Mouse (Mus musculus): ENCODE data around the gene Rpl39.
A peak's percentile ranks its signal among the peaks of the same experiment; 100 is the strongest.
"Not testable (repeated sequence)": the region's sequence is repeated elsewhere in the genome, so short reads cannot be mapped to it uniquely, and the experiment has no call there.

Rpl39 gene

GRCm38 (mm10) chrX:37084927-37085660, at the start of gene Rpl39:
Gene Rpl39, minus strand, starts transcription at chrX:37085402.
- DNase-seq = peak; percentile 94

- DNase-seq = peak; percentile 77
These were observed 41.6 kb upstream of the Rpl39 start, which contains the start of gene Nkap for GRCm38 (mm10) chrX:37126671-37127358. Gene Nkap, plus strand, starts transcription at chrX:37126795.

- no peak for DNase-seq
These were observed 40.3 kb upstream of the Rpl39 start for GRCm38 (mm10) chrX:37125511-37125910.

GRCm38 (mm10) chrX:37120212-37120611, 35.0 kb upstream of the Rpl39 start:
- DNase-seq = no peak

GRCm38 (mm10) chrX:37119585-37119984, 34.4 kb upstream of the Rpl39 start:
- no peak for DNase-seq

GRCm38 (mm10) chrX:37117085-37117484, 31.9 kb upstream of the Rpl39 start:
- DNase-seq = no peak

- no peak for DNase-seq
These were observed 25.6 kb upstream of the Rpl39 start for GRCm38 (mm10) chrX:37110881-37111193.

GRCm38 (mm10) chrX:37110193-37110880, 25.1 kb upstream of the Rpl39 start, which contains the start of gene Upf3b:
Gene Upf3b, minus strand, starts transcription at chrX:37110322.
- DNase-seq = peak; percentile 97

GRCm38 (mm10) chrX:37109526-37110192, 24.5 kb upstream of the Rpl39 start:
- no peak for DNase-seq

GRCm38 (mm10) chrX:37103826-37104225, 18.6 kb upstream of the Rpl39 start:
- no peak for DNase-seq

GRCm38 (mm10) chrX:37098681-37099080, 13.5 kb upstream of the Rpl39 start:
- DNase-seq = no peak

GRCm38 (mm10) chrX:37095106-37095768, 10.0 kb upstream of the Rpl39 start:
- DNase-seq = no peak

GRCm38 (mm10) chrX:37091457-37091856, 6.3 kb upstream of the Rpl39 start:
- DNase-seq = no peak

GRCm38 (mm10) chrX:37088778-37089177, 3.6 kb upstream of the Rpl39 start:
- DNase-seq = no peak

- no peak for DNase-seq
These were observed 463 bp upstream of the Rpl39 start for GRCm38 (mm10) chrX:37085665-37086064.

GRCm38 (mm10) chrX:37084318-37084926, 780 bp downstream of the Rpl39 start:
- peak; percentile 15 for DNase-seq

GRCm38 (mm10) chrX:37081194-37081593, 4.0 kb downstream of the Rpl39 start:
- no peak for DNase-seq

- not testable (repeated sequence) for DNase-seq
These were observed 4.9 kb downstream of the Rpl39 start for GRCm38 (mm10) chrX:37080345-37080744.

- no peak for DNase-seq
These were observed 8.6 kb downstream of the Rpl39 start for GRCm38 (mm10) chrX:37076651-37077050.

GRCm38 (mm10) chrX:37074262-37074892, 10.8 kb downstream of the Rpl39 start:
- peak; percentile 59 for DNase-seq

- DNase-seq = no peak
These were observed 16.4 kb downstream of the Rpl39 start for GRCm38 (mm10) chrX:37068766-37069165.

GRCm38 (mm10) chrX:37067299-37067698, 17.9 kb downstream of the Rpl39 start:
- DNase-seq = no peak
